Comparison of ENCODE assay signal across 9 mouse cellular contexts in genomic region chr11:100318529-100319451, GRCm38 (mm10). TPM values are rescaled to one million over a fixed set of nuclear protein-coding genes. Genes with fewer than 3 reads are reported as not detected.
DNase-seq lines count a peak whose midpoint lies in the region; ATAC-seq and TF ChIP-seq lines count a peak whose summit lies in the region.
"Had no signal": no experiment of that assay in that cellular context is flagged by ENCODE, and none has a peak within 500 bp of the region (broad histone marks: within the 10 kb centered on the region; RNA-seq: fewer than 3 reads in every experiment).

No protein-coding gene starts in this region.

- no peaks in the 10 kb centered on the region for H3K4me1 ChIP-seq in kidney, postnatal 0 days (replicated peaks; ENCODE audit: insufficient read depth, low read length)
- H3K4me1 ChIP-seq in heart, embryonic 16.5 days (ENCODE audit: control insufficient read depth, insufficient read depth, low read length) = peaks cover 10% of the 10 kb centered on the region

- peaks cover 17% of the 10 kb centered on the region for H3K36me3 ChIP-seq in kidney, postnatal 0 days (ENCODE audit: insufficient read depth, low read length)
- H3K36me3 ChIP-seq in heart, embryonic 16.5 days (ENCODE audit: control insufficient read depth, insufficient read depth) = peaks cover 18% of the 10 kb centered on the region
- no peaks in the 10 kb centered on the region; the same call in 1 of the 2 replicates for H3K36me3 ChIP-seq in macrophage (ENCODE audit: inconsistent target)

- no peak for TF ChIP-seq CTCF in kidney, postnatal 0 days (IDR thresholded peaks at IDR 0.05; ENCODE audit: low read depth)

- H3K9ac ChIP-seq in kidney, postnatal 0 days (ENCODE audit: low read depth, low read length) = no peak overlapping the region
- H3K9ac ChIP-seq in heart, embryonic 16.5 days (ENCODE audit: low read length) = no peak overlapping the region

- no peak for DNase-seq in kidney, postnatal 0 days (ENCODE audit: low spot score)
- DNase-seq in kidney, postnatal 4 days = no peak
- peak; percentile 63 for DNase-seq in c-Kit-negative CD71-positive TER-119-positive erythroid progenitor cells, embryonic 14.5 days (ENCODE audit: low read depth, low spot score)
- DNase-seq in natural killer cell, adult 2 months (ENCODE audit: low spot score in 2 of 2) = no peak
- no peak for DNase-seq in gastrocnemius, adult 18-20 months (ENCODE audit: low spot score)

- H3K79me2 ChIP-seq in macrophage (ENCODE audit: inconsistent target) = peaks cover 18% of the 10 kb centered on the region

- H3K4me2 ChIP-seq in kidney, postnatal 0 days (ENCODE audit: low read length) = peak overlapping the region; percentile 50
- peak overlapping the region; percentile 80 for H3K4me2 ChIP-seq in heart, embryonic 16.5 days (ENCODE audit: low read depth, low read length)

- 90% methylated on average over 10 of the region's 10 CpGs for WGBS in kidney, postnatal 0 days
- WGBS in heart, embryonic 16.5 days = 84% methylated on average over 10 of the region's 10 CpGs
- 92% methylated on average over 8 of the region's 10 CpGs for WGBS in macrophage (ENCODE audit: missing documents)

- no peaks in the 10 kb centered on the region for H3K9me3 ChIP-seq in kidney, postnatal 0 days (replicated peaks; ENCODE audit: low read length)
- H3K9me3 ChIP-seq in heart, embryonic 16.5 days (replicated peaks; ENCODE audit: control insufficient read depth, low read length) = no peaks in the 10 kb centered on the region

- no peak overlapping the region for H3K27ac ChIP-seq in kidney, postnatal 0 days
- H3K27ac ChIP-seq in heart, embryonic 16.5 days (ENCODE audit: low read length) = no peak overlapping the region; the same call in 1 of the 2 replicates
- H3K27ac ChIP-seq in macrophage = peak overlapping the region; percentile 53

- H3K27me3 ChIP-seq in kidney, postnatal 0 days (ENCODE audit: insufficient read depth, low read length) = no peaks in the 10 kb centered on the region
- no peaks in the 10 kb centered on the region for H3K27me3 ChIP-seq in heart, embryonic 16.5 days (ENCODE audit: control insufficient read depth, insufficient read depth, low read length)

- H3K4me3 ChIP-seq in kidney, postnatal 0 days (replicated peaks; ENCODE audit: low read depth, low read length) = peak overlapping the region; percentile 82
- peak overlapping the region; percentile 84 for H3K4me3 ChIP-seq in heart, embryonic 16.5 days (ENCODE audit: low read length)
- peak overlapping the region; percentile 38 for H3K4me3 ChIP-seq in macrophage (ENCODE audit: inconsistent target)

- ATAC-seq in kidney, postnatal 0 days (replicated peaks; ENCODE audit: low FRiP score, low read depth) = 0 out of 2 replicates have a peak, but pooled peaks have one; percentile 1
- ATAC-seq in heart, embryonic 16.5 days (replicated peaks; ENCODE audit: extremely low read depth, insufficient read depth, low FRiP score) = no peak
- ATAC-seq in frontal cortex, adult (ENCODE audit: low TSS enrichment) = no peak

RNA-seq across cellular contexts. Expression of gene Eif1, which starts 0.9 kb away (rescaled TPM):
- 1,736 and 1,746 TPM in 2 replicates for polyA plus RNA-seq in kidney, postnatal 0 days (2015; fragmentation: Nextera tagmentation; extraction: Ambion mirVana)
- 1,600 and 1,609 TPM in 2 replicates for polyA plus RNA-seq in heart, embryonic 16.5 days (2015; fragmentation: Nextera tagmentation; extraction: Ambion mirVana)
- 100 to 1,000 TPM; 136 to 323 (median 252) TPM for total RNA-seq in macrophage (2018; cell fraction: chromatin; rRNA removed)
- total RNA-seq in macrophage (2018; cell fraction: cytosol; rRNA removed) = 1,000 to 10,000 TPM in 5 of 26 experiments, 100 to 1,000 TPM in 21; 661 to 1,120 (median 813) TPM
- 100 to 1,000 TPM; 297 to 741 (median 442) TPM for total RNA-seq in macrophage (2018; cell fraction: nucleus; rRNA removed)
- 204 to 466 TPM (median 355 TPM) in 3 replicates for polyA plus RNA-seq in macrophage (2018)
- total RNA-seq in gastrocnemius, adult 18-20 months (2021) = 1,000 to 10,000 TPM; 1,490 to 1,592 TPM

RNA-seq across cellular contexts. Expression of gene Gast, which starts 15.4 kb away (rescaled TPM):
- polyA plus RNA-seq in kidney, postnatal 0 days (2015; fragmentation: Nextera tagmentation; extraction: Ambion mirVana) = not detected in 2 replicates
- polyA plus RNA-seq in heart, embryonic 16.5 days (2015; fragmentation: Nextera tagmentation; extraction: Ambion mirVana) = not detected in 2 replicates
- not detected for total RNA-seq in macrophage (2018; cell fraction: chromatin; rRNA removed)
- not detected for total RNA-seq in macrophage (2018; cell fraction: cytosol; rRNA removed)
- not detected for total RNA-seq in macrophage (2018; cell fraction: nucleus; rRNA removed)
- polyA plus RNA-seq in macrophage (2018) = not detected in 3 replicates
- total RNA-seq in gastrocnemius, adult 18-20 months (2021) = not detected
- total RNA-seq: common myeloid progenitor, adult 5-6 weeks had no signal

RNA-seq across cellular contexts. Expression of gene Hap1, which starts 37.1 kb away (rescaled TPM):
- 13.8 and 15.7 TPM in 2 replicates for polyA plus RNA-seq in kidney, postnatal 0 days (2015; fragmentation: Nextera tagmentation; extraction: Ambion mirVana)
- 5.6 and 5.8 TPM in 2 replicates for polyA plus RNA-seq in heart, embryonic 16.5 days (2015; fragmentation: Nextera tagmentation; extraction: Ambion mirVana)
- 1 to 10 TPM in 5 of 26 experiments, under 1 TPM in 10, not detected in 11; 0.26 to 5.2 (median 0.92) TPM for total RNA-seq in macrophage (2018; cell fraction: chromatin; rRNA removed)
- under 1 TPM in 24 of 26 experiments, not detected in 2; 0.06 to 0.96 (median 0.19) TPM for total RNA-seq in macrophage (2018; cell fraction: cytosol; rRNA removed)
- 1 to 10 TPM in 5 of 26 experiments, under 1 TPM in 13, not detected in 8; 0.41 to 3.6 (median 0.76) TPM for total RNA-seq in macrophage (2018; cell fraction: nucleus; rRNA removed)
- 0.36 to 0.81 TPM in 2 of 3 replicates, not detected in the other for polyA plus RNA-seq in macrophage (2018)
- under 1 TPM; 0.26 to 0.53 TPM for total RNA-seq in gastrocnemius, adult 18-20 months (2021)
- total RNA-seq: common myeloid progenitor, adult 5-6 weeks had no signal

RNA-seq across cellular contexts. Expression of gene Krt42, which starts 49.1 kb away (rescaled TPM):
- not detected in 2 replicates for polyA plus RNA-seq in kidney, postnatal 0 days (2015; fragmentation: Nextera tagmentation; extraction: Ambion mirVana)
- polyA plus RNA-seq in heart, embryonic 16.5 days (2015; fragmentation: Nextera tagmentation; extraction: Ambion mirVana) = not detected in 2 replicates
- total RNA-seq in macrophage (2018; cell fraction: chromatin; rRNA removed) = not detected
- not detected for total RNA-seq in macrophage (2018; cell fraction: cytosol; rRNA removed)
- not detected for total RNA-seq in macrophage (2018; cell fraction: nucleus; rRNA removed)
- not detected in 3 replicates for polyA plus RNA-seq in macrophage (2018)
- total RNA-seq in gastrocnemius, adult 18-20 months (2021) = not detected
- total RNA-seq: common myeloid progenitor, adult 5-6 weeks had no signal

RNA-seq across cellular contexts. Expression of gene Krt17, which starts 58.0 kb away (rescaled TPM):
- 0.12 and 0.17 TPM in 2 replicates for polyA plus RNA-seq in kidney, postnatal 0 days (2015; fragmentation: Nextera tagmentation; extraction: Ambion mirVana)
- polyA plus RNA-seq in heart, embryonic 16.5 days (2015; fragmentation: Nextera tagmentation; extraction: Ambion mirVana) = 26.6 and 58.5 TPM in 2 replicates
- not detected for total RNA-seq in macrophage (2018; cell fraction: chromatin; rRNA removed)
- not detected for total RNA-seq in macrophage (2018; cell fraction: cytosol; rRNA removed)
- not detected for total RNA-seq in macrophage (2018; cell fraction: nucleus; rRNA removed)
- polyA plus RNA-seq in macrophage (2018) = not detected in 3 replicates
- total RNA-seq in gastrocnemius, adult 18-20 months (2021) = under 1 TPM in 1 of 2 experiments, not detected in 1; 0.14 TPM
- total RNA-seq: common myeloid progenitor, adult 5-6 weeks had no signal
